Mouse (Mus musculus) Patski (cell line): ENCODE data around the gene Fam213b. TPM values are rescaled to one million over a fixed set of nuclear protein-coding genes. Genes with fewer than 3 reads are reported as not detected.

ENCODE experiments used
- ATAC-seq: fragments of 100-300 bp; one replicate; pipeline ENCODE4 v1.8.0; 2021
- CTCF ChIA-PET: fragments of 350-600 bp; sonication (Branson Sonifier 250); formaldehyde crosslinking; loops from one replicate; lab custom pipeline; 2022; ENCODE audit warnings: inconsistent platforms; lab: Charles Lee
- POLR2A ChIA-PET: fragments of 350-600 bp; sonication (Branson Sonifier 250); formaldehyde crosslinking; loops from one replicate; lab custom pipeline; 2022; ENCODE audit warnings: antibody characterized with exemption, inconsistent platforms; lab: Charles Lee
- DNase-seq: peaks from one replicate; pipeline ENCODE4 v3.0.0-alpha.2; 2011; ENCODE audit warnings: low read depth, low spot score
- H3K27me3 ChIP-seq: fragments of 371-371 bp; one replicate; pipeline ENCODE4 v1.5.1; 2021
- CTCF ChIP-seq: fragments of 100-300 bp; IDR thresholded peaks from one replicate; pipeline ENCODE4 v1.5.1; 2021
- in situ Hi-C: fragments of 300-500 bp; cut with MboI; formaldehyde crosslinking; loops from 3 replicates; pipeline ENCODE4 v1.11.1; 2018; ENCODE audit warnings: low pct_unique_long_range_greater_than_20kb, mixed read lengths
- polyA plus RNA-seq: library from polyadenylated mRNA; unstranded; gene quantifications from one replicate; pipeline ENCODE4 v1.2.3, GENCODE M21; 2021

Fam213b gene
- polyA plus RNA-seq: 31.6 TPM

GRCm38 (mm10) chr4:154898506-154899446 is at the start of gene Fam213b:
Gene Fam213b (minus strand): TSS chr4:154899135.
- POLR2A ChIA-PET: interaction anchor here (1.1 kb wide), 1 partner anchor 21 kb away, joined by 3 read pairs; no protein-coding TSS in a partner anchor
- TF ChIP-seq CTCF: no peak
- CTCF ChIA-PET: interaction anchor here (1.0 to 2.0 kb wide), 4 partner anchors 9 to 167 kb away, joined by 3 to 8 read pairs (median 4); no protein-coding TSS in a partner anchor
- DNase-seq (peak; percentile 75), ATAC-seq (peak; percentile 94)
- peaks cover 7% of the 10 kb centered on the region for H3K27me3 ChIP-seq
- in situ Hi-C loops: loop anchor here (25.0 kb wide), 1 partner anchor 339 kb away; the partner anchor contains the start of gene Faap20

- ChIA-PET POLR2A (no interaction called here), CTCF (interaction anchor here (1.2 kb wide), 1 partner anchor 71 kb away, joined by 5 read pairs; no protein-coding TSS in a partner anchor)
- in situ Hi-C loops: no loop called here
- DNase-seq (no peak), ATAC-seq (no peak)
- no peak for TF ChIP-seq CTCF
- peaks cover 27% of the 10 kb centered on the region for H3K27me3 ChIP-seq
These were observed 49.4 kb upstream of the Fam213b start for GRCm38 (mm10) chr4:154948066-154948939.

GRCm38 (mm10) chr4:154946319-154946718 is 47.4 kb upstream of the Fam213b start:
- TF ChIP-seq CTCF: no peak
- DNase-seq (no peak), ATAC-seq (peak; percentile 58)
- in situ Hi-C loops: no loop called here
- ChIA-PET CTCF (no interaction called here), POLR2A (no interaction called here)
- peaks cover 23% of the 10 kb centered on the region for H3K27me3 ChIP-seq

GRCm38 (mm10) chr4:154944121-154944590 is 45.2 kb upstream of the Fam213b start:
- POLR2A ChIA-PET: no interaction called here
- ATAC-seq (peak; percentile 93), DNase-seq (peak; percentile 51)
- peaks cover 13% of the 10 kb centered on the region for H3K27me3 ChIP-seq
- in situ Hi-C loops: loop anchor here (5.0 kb wide), 1 partner anchor 67 kb away; no protein-coding TSS in a partner anchor
- peak; percentile 92 for TF ChIP-seq CTCF
- CTCF ChIA-PET: interaction anchor here (2.4 kb wide), 1 partner anchor 122 kb away, joined by 6 read pairs; no protein-coding TSS in a partner anchor

- H3K27me3 ChIP-seq: peaks cover 7% of the 10 kb centered on the region
- no peak for ATAC-seq
- ChIA-PET CTCF (interaction anchor here (1.3 to 2.4 kb wide), 2 partner anchors 67 to 123 kb away, joined by 3 to 6 read pairs; no protein-coding TSS in a partner anchor), POLR2A (no interaction called here)
- in situ Hi-C loops: loop anchor here (5.0 kb wide), 1 partner anchor 66 kb away; no protein-coding TSS in a partner anchor
- no peak for DNase-seq
- no peak for TF ChIP-seq CTCF
These were observed 44.5 kb upstream of the Fam213b start for GRCm38 (mm10) chr4:154943323-154944039.

GRCm38 (mm10) chr4:154942632-154943322 is 43.8 kb upstream of the Fam213b start:
- DNase-seq (no peak), ATAC-seq (no peak)
- ChIA-PET POLR2A (no interaction called here), CTCF (interaction anchor here (1.3 to 2.4 kb wide), 2 partner anchors 66 to 123 kb away, joined by 3 to 6 read pairs; no protein-coding TSS in a partner anchor)
- in situ Hi-C loops: loop anchor here (5.0 kb wide), 1 partner anchor 65 kb away; no protein-coding TSS in a partner anchor
- H3K27me3 ChIP-seq: peaks cover 3% of the 10 kb centered on the region
- no peak for TF ChIP-seq CTCF

GRCm38 (mm10) chr4:154941831-154942230 is 42.9 kb upstream of the Fam213b start:
- ChIA-PET CTCF (interaction anchor here (2.4 kb wide), 1 partner anchor 124 kb away, joined by 6 read pairs; no protein-coding TSS in a partner anchor), POLR2A (no interaction called here)

GRCm38 (mm10) chr4:154940156-154940555 is 41.2 kb upstream of the Fam213b start:
- DNase-seq: no peak
- ChIA-PET CTCF (no interaction called here), POLR2A (no interaction called here)
- ATAC-seq: no peak
- H3K27me3 ChIP-seq: peaks cover 12% of the 10 kb centered on the region
- TF ChIP-seq CTCF: no peak
- in situ Hi-C loops: loop anchor here (5.0 kb wide), 1 partner anchor 63 kb away; no protein-coding TSS in a partner anchor

More at GRCm38 (mm10) chr4:154941831-154942230, 42.9 kb upstream of the Fam213b start:
- ATAC-seq (no peak), DNase-seq (no peak)
- H3K27me3 ChIP-seq: peaks cover 9% of the 10 kb centered on the region
- in situ Hi-C loops: loop anchor here (5.0 kb wide), 1 partner anchor 65 kb away; no protein-coding TSS in a partner anchor
- no peak for TF ChIP-seq CTCF
